Mouse (Mus musculus) olfactory bulb, adult 2 months (tissue): ENCODE data around the gene Rora.

Experiments used
- CTCF ChIP-seq: fragments of 200-500 bp; IDR thresholded peaks from 2 replicates; pipeline ENCODE4 v1.5.1; 2012; ENCODE audit warnings: low read depth, mild to moderate bottlenecking, low read length, moderate library complexity; ENCODE audit not compliant: insufficient read depth
- POLR2A ChIP-seq: fragments of 200-500 bp; IDR thresholded peaks from 2 replicates; pipeline ENCODE4 v1.6.1; 2012; ENCODE audit warnings: mild to moderate bottlenecking, low read depth, low read length, moderate library complexity; ENCODE audit not compliant: insufficient read depth

- TF ChIP-seq CTCF (no peak), POLR2A (no peak)
Observed at GRCm38 (mm10) chr9:69419476-69419875, 765.9 kb downstream of the Rora start.
